Mouse (Mus musculus): Measurements from ENCODE around the gene Vmn1r157. TPM values are rescaled to one million over a fixed set of nuclear protein-coding genes. Genes with fewer than 3 reads are reported as not detected.
"Not testable (repeated sequence)": the region's sequence is repeated elsewhere in the genome, so short reads cannot be mapped to it uniquely, and the experiment has no call there.

Vmn1r157 gene
- not detected in 2 replicates for polyA plus RNA-seq (2015; fragmentation: Nextera tagmentation; extraction: Ambion mirVana)

GRCm38 (mm10) chr7:22761397-22761796 lies at the start of gene Vmn1r157:
Gene Vmn1r157 (plus strand): TSS chr7:22761697.
- H3K4me1 ChIP-seq; H3K27me3 ChIP-seq; H3K9me3 ChIP-seq (replicated peaks); H3K36me3 ChIP-seq; H3K27ac ChIP-seq; ATAC-seq (replicated peaks; ENCODE audit: low FRiP score); H3K4me2 ChIP-seq; H3K9ac ChIP-seq; H3K4me3 ChIP-seq (replicated peaks): not testable (repeated sequence)
- WGBS: 35% methylated on average over 2 of the region's 3 CpGs

DNA sequence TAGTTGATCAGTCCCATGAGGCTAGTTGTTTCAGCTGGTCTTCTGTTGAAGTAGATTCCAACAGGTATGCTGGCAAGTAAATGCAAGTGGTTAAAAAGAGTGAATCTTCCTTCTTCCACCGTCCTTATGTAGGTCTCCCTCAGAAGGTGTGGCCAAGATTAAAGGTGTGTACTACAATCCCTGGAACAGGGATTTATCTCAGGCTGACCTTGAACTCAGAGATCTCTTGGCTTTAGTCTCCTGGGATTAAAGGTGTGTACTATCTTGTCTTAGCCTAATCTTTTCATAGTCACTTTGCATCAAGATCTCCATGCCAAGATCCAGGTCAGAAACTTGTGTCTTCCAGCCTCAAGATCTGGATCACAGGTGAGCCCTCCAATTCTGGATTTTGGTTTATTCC lies 41.9 kb upstream of the Vmn1r157 start, which contains the start of gene Gm4567:
Gene Gm4567, minus strand, starts transcription at position 101 of the 400 bp plus-strand sequence.
- H3K27ac ChIP-seq; H3K4me1 ChIP-seq; H3K9ac ChIP-seq; H3K4me2 ChIP-seq; H3K9me3 ChIP-seq (replicated peaks); H3K36me3 ChIP-seq; ATAC-seq (replicated peaks; ENCODE audit: low FRiP score); H3K4me3 ChIP-seq (replicated peaks); H3K27me3 ChIP-seq: not testable (repeated sequence)
- WGBS: no CpG with 5 or more reads among the region's 1 CpGs

GRCm38 (mm10) chr7:22775981-22776380 lies 14.5 kb downstream of the Vmn1r157 start:
- not testable (repeated sequence) for ATAC-seq (replicated peaks; ENCODE audit: low FRiP score); H3K36me3 ChIP-seq; H3K4me3 ChIP-seq (replicated peaks); H3K27ac ChIP-seq; H3K4me2 ChIP-seq; H3K9me3 ChIP-seq (replicated peaks); H3K9ac ChIP-seq; H3K27me3 ChIP-seq; H3K4me1 ChIP-seq
- 93% methylated on average over 7 of the region's 11 CpGs for WGBS

- H3K36me3 ChIP-seq; H3K4me3 ChIP-seq (replicated peaks); H3K9me3 ChIP-seq (replicated peaks); H3K27ac ChIP-seq; ATAC-seq (replicated peaks; ENCODE audit: low FRiP score); H3K27me3 ChIP-seq; H3K4me1 ChIP-seq; H3K4me2 ChIP-seq; H3K9ac ChIP-seq: not testable (repeated sequence)
- WGBS: 60% methylated on average over 2 of the region's 2 CpGs
Measured at GRCm38 (mm10) chr7:22790682-22791081, 29.2 kb downstream of the Vmn1r157 start, which contains the start of gene Vmn1r158. Gene Vmn1r158 (minus strand): TSS chr7:22790782.

Other genes starting within 250 kb of the Vmn1r157 start
- not detected in 2 replicates for gene Vmn1r152, start 238.7 kb upstream of the Vmn1r157 start, polyA plus RNA-seq (2015; fragmentation: Nextera tagmentation; extraction: Ambion mirVana)
- gene Gm8677, start 226.8 kb upstream of the Vmn1r157 start, polyA plus RNA-seq (2015; fragmentation: Nextera tagmentation; extraction: Ambion mirVana): not detected in 2 replicates
- not detected in 2 replicates for gene Gm4201, start 196.4 kb upstream of the Vmn1r157 start, polyA plus RNA-seq (2015; fragmentation: Nextera tagmentation; extraction: Ambion mirVana)
- not detected in 2 replicates for gene Gm4565, start 173.6 kb upstream of the Vmn1r157 start, polyA plus RNA-seq (2015; fragmentation: Nextera tagmentation; extraction: Ambion mirVana)
- not detected in 2 replicates for gene Vmn1r155, start 103.7 kb upstream of the Vmn1r157 start, polyA plus RNA-seq (2015; fragmentation: Nextera tagmentation; extraction: Ambion mirVana)
- not detected in 2 replicates for gene Gm8693, start 69.4 kb upstream of the Vmn1r157 start, polyA plus RNA-seq (2015; fragmentation: Nextera tagmentation; extraction: Ambion mirVana)
- not detected in 2 replicates for gene Gm4567, start 42.0 kb upstream of the Vmn1r157 start, polyA plus RNA-seq (2015; fragmentation: Nextera tagmentation; extraction: Ambion mirVana)
- not detected in 2 replicates for gene Vmn1r158, start 29.1 kb downstream of the Vmn1r157 start, polyA plus RNA-seq (2015; fragmentation: Nextera tagmentation; extraction: Ambion mirVana)
- gene Vmn1r159, start 81.9 kb downstream of the Vmn1r157 start, polyA plus RNA-seq (2015; fragmentation: Nextera tagmentation; extraction: Ambion mirVana): not detected in 2 replicates
- not detected in 2 replicates for gene Vmn1r160, start 109.5 kb downstream of the Vmn1r157 start, polyA plus RNA-seq (2015; fragmentation: Nextera tagmentation; extraction: Ambion mirVana)
- not detected in 2 replicates for gene Gm4214, start 223.0 kb downstream of the Vmn1r157 start, polyA plus RNA-seq (2015; fragmentation: Nextera tagmentation; extraction: Ambion mirVana)

Measured in kidney, embryonic 15.5 days (tissue).